Mouse (Mus musculus): ENCODE results near the gene Rab6b. TPM values are rescaled to one million over a fixed set of nuclear protein-coding genes. Genes with fewer than 3 reads are reported as not detected.

Rab6b gene
- total and polyA plus RNA-seq, 2 experiments: 0.02 to 0.37 TPM

DNA sequence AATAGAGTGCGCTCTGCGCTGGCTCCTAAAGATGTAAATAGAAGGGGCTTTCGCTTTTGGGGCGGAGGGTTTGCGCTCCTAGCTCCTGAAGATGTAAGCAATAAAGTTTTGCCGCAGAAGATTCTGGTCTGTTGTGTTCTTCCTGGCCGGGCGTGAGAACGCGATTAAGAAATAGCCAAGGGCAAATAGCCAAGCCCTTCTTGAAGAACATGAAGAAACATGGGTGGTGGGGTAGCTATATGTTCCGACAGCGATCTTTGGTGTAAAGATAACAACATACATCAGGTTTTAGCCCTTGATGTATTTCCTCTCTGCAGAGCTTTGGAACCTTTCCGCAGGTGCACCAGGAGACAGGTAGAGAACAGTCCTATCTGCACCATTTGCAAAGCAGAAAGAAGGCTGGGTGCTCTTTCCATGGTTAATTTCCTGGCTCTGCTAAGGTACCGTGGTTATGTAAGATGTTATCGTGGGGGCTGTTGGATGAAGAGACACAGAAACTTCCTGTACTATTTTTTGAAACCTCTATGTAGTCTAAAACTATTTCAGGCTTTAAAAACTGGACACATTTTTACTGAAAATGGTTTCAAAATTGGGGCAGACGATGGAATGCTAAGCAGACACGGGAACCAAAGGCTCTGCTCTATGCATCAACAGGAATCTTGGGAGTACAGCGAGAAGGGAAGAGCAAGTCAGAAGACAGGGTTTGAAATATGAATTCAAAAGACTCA is 2.5 kb upstream of the Rab6b start:
- peaks cover 4% of the 10 kb centered on the region for H3K27me3 ChIP-seq (ENCODE audit: control insufficient read depth, insufficient read depth, low read length)
- peak overlapping the region; percentile 61 for H3K27ac ChIP-seq (replicated peaks; ENCODE audit: insufficient read depth, low read depth, low read length)

DNA sequence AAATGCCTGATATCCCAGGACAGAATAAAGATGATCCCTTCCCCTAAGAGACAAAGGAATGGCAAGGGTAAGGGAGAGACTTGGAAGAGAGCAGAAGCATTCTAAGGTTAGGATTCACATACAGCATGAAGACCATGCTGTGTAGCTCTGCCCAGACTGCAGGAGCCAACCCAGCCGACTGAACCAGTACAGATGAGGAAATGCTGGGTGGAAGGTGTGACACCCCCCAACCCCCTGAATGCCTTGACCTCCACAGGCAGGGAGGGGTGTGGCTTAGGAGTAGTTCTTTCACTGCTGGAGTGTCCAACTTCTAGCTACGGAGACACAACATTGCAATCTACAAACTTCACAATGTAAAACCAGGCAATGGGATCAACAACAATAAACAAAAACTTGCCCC is 1.7 kb upstream of the Rab6b start:
- Histone ChIP-seq H3K4me3 (ENCODE audit: insufficient read depth, low read depth, low read length) (no peak overlapping the region), H3K27ac (replicated peaks; ENCODE audit: insufficient read depth, low read depth, low read length) (no peak overlapping the region), H3K79me2 (ENCODE audit: control insufficient read depth, insufficient read depth, low read length) (no peaks in the 10 kb centered on the region), H3K36me3 (ENCODE audit: control insufficient read depth, insufficient read depth, low read length) (no peaks in the 10 kb centered on the region), H3K9ac (ENCODE audit: low read depth, low read length) (no peak overlapping the region), H3K27me3 (ENCODE audit: control insufficient read depth, insufficient read depth, low read length) (peaks cover 4% of the 10 kb centered on the region), H3K4me1 (ENCODE audit: control insufficient read depth, insufficient read depth, low read length) (no peaks in the 10 kb centered on the region; the same call in 1 of the 2 replicates)
- TF ChIP-seq POLR2A (IDR thresholded peaks at IDR 0.05; ENCODE audit: extremely low read depth, insufficient read depth, low read length): no peak
- TF ChIP-seq CTCF (IDR thresholded peaks at IDR 0.05; ENCODE audit: low read depth, low read length): no peak
- DNase-seq (ENCODE audit: extremely low read depth, low read depth, low spot score): no peak
- 63% methylated on average over 2 of the region's 2 CpGs for WGBS

More for the DNA sequence above, 2.5 kb upstream of the Rab6b start:
- TF ChIP-seq POLR2A (IDR thresholded peaks at IDR 0.05; ENCODE audit: extremely low read depth, insufficient read depth, low read length) (no peak), CTCF (IDR thresholded peaks at IDR 0.05; ENCODE audit: low read depth, low read length) (no peak)
- Histone ChIP-seq H3K79me2 (ENCODE audit: control insufficient read depth, insufficient read depth, low read length) (no peaks in the 10 kb centered on the region), H3K4me3 (ENCODE audit: insufficient read depth, low read depth, low read length) (peak overlapping the region; percentile 60), H3K4me1 (ENCODE audit: control insufficient read depth, insufficient read depth, low read length) (no peaks in the 10 kb centered on the region; the same call in 1 of the 2 replicates), H3K9ac (ENCODE audit: low read depth, low read length) (peak overlapping the region; percentile 60), H3K36me3 (ENCODE audit: control insufficient read depth, insufficient read depth, low read length) (no peaks in the 10 kb centered on the region)
- DNase-seq (ENCODE audit: extremely low read depth, low read depth, low spot score): peak; percentile 27
- WGBS: 25% methylated on average over 18 of the region's 18 CpGs

DNA sequence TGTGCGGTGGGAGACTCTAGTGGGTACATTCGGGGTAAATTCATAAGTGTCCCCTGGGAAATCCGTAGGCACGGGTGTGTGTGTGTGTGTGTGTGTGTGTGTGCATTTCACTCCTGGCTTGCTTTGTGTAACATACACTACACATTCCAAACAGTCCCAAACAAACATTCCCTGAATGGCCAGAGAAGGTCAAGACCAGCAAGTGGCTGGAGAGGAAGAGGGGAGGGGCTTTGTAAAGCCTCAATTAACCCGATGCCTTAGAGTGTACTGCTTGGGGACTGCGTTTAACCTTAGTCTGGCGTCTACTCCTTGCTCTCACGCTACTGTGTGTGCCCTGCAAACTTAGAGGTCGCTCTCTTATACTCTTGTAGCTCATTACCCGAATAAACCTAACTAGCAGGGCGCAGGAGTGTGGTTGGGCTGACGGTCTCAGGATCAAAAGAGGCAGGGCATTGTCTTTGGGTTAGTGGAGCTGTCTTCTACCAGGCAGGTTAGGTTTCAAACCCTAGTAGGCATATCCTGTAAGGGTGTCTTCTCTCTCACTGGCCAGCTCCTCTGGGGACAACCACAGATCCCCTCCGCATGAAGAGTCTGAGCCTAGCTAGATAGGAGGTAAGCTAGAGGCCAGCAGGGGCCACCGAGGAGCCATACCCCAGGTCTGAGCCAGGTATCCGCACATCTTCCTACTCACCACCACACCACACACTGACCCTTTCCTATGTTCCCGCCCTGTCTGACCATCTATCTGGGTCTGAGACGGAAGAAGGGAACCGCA is 673 bp upstream of the Rab6b start:
- H3K36me3 ChIP-seq (ENCODE audit: control insufficient read depth, insufficient read depth, low read length): no peaks in the 10 kb centered on the region
- H3K79me2 ChIP-seq (ENCODE audit: control insufficient read depth, insufficient read depth, low read length): no peaks in the 10 kb centered on the region
- 22% methylated on average over 18 of the region's 18 CpGs for WGBS
- H3K4me3 ChIP-seq (ENCODE audit: insufficient read depth, low read depth, low read length): peak overlapping the region; percentile 54
- TF ChIP-seq POLR2A (IDR thresholded peaks at IDR 0.05; ENCODE audit: extremely low read depth, insufficient read depth, low read length) (no peak), CTCF (IDR thresholded peaks at IDR 0.05; ENCODE audit: low read depth, low read length) (no peak)
- H3K27me3 ChIP-seq (ENCODE audit: control insufficient read depth, insufficient read depth, low read length): peaks cover 4% of the 10 kb centered on the region
- DNase-seq (ENCODE audit: extremely low read depth, low read depth, low spot score): no peak
- H3K27ac ChIP-seq (replicated peaks; ENCODE audit: insufficient read depth, low read depth, low read length): no peak overlapping the region
- H3K9ac ChIP-seq (ENCODE audit: low read depth, low read length): peak overlapping the region; percentile 82
- no peaks in the 10 kb centered on the region; the same call in 1 of the 2 replicates for H3K4me1 ChIP-seq (ENCODE audit: control insufficient read depth, insufficient read depth, low read length)

DNA sequence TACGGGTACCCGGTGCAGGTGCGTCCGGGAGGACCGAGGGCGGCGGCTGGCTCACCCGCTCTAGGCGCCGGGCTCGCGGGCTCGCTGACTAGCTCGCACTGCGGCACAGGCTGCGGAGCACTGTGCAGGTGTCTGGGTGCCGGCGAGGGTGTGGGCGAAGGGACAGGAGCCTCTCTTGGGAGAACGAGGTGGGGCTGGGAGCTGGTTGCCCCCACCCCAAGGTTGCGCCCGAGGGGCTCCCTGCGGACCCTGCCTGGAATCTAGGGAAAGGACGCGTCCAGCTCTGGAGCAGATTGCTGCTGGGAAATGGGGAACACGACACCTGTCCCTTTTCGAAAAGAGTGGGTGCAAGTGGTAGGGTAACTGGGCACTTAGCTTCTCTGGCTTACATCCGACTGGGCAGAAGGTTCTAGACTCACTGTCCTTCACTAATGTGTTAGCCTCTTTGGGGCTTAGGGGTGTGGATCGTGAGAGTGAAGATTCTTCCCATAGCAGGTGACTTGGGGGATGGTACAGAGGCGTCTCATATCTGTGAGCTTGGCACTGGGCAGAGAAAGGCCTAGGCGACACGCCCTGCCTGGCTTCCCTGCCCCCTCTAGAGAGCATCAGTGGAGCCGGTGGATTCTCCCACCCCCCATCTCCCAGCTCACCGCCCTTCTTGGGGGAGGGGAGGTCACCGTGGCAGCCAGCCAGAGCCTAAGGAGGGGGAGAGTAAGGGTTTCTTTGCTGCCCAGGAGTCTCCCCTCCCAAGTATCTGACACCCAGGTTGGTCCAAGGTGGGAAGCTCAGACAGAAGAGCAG is 1.1 kb downstream of the Rab6b start:
- 6% methylated on average over 35 of the region's 35 CpGs for WGBS
- Histone ChIP-seq H3K79me2 (ENCODE audit: control insufficient read depth, insufficient read depth, low read length) (no peaks in the 10 kb centered on the region), H3K4me1 (ENCODE audit: control insufficient read depth, insufficient read depth, low read length) (no peaks in the 10 kb centered on the region; the same call in 1 of the 2 replicates), H3K27ac (replicated peaks; ENCODE audit: insufficient read depth, low read depth, low read length) (no peak overlapping the region), H3K27me3 (ENCODE audit: control insufficient read depth, insufficient read depth, low read length) (peaks cover 4% of the 10 kb centered on the region), H3K36me3 (ENCODE audit: control insufficient read depth, insufficient read depth, low read length) (no peaks in the 10 kb centered on the region), H3K4me3 (ENCODE audit: insufficient read depth, low read depth, low read length) (peak overlapping the region; percentile 54; the same call in 1 of the 2 replicates), H3K9ac (ENCODE audit: low read depth, low read length) (0 out of 2 replicates have a peak overlapping the region, but pooled peaks have one; percentile 14)
- no peak for DNase-seq (ENCODE audit: extremely low read depth, low read depth, low spot score)
- TF ChIP-seq CTCF (IDR thresholded peaks at IDR 0.05; ENCODE audit: low read depth, low read length): no peak
- TF ChIP-seq POLR2A (IDR thresholded peaks at IDR 0.05; ENCODE audit: extremely low read depth, insufficient read depth, low read length): no peak

DNA sequence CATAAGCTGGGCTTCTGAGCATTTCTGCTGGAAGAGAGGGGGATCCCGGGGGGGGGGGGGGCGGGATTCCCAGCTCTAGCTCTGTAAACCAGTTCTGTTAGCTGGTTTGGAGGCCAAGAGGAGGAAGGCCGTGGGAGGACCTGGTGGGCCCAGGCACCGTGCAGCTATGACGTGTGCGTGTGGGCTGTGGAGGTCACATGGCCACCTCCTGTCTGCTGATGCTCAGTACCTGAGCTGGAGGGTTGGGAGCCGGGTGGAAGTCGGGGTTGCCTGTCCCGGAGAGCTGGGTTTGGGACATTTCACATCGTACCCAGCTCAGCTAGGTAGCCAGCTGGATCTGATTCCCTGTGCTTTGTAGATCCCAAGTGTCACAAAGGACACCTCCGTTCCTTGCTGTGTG is 1.8 kb downstream of the Rab6b start:
- WGBS: 66% methylated on average over 11 of the region's 11 CpGs
- DNase-seq (ENCODE audit: extremely low read depth, low read depth, low spot score): no peak
- no peak overlapping the region for H3K4me3 ChIP-seq (ENCODE audit: insufficient read depth, low read depth, low read length)
- no peaks in the 10 kb centered on the region; the same call in 1 of the 2 replicates for H3K4me1 ChIP-seq (ENCODE audit: control insufficient read depth, insufficient read depth, low read length)
- H3K27ac ChIP-seq (replicated peaks; ENCODE audit: insufficient read depth, low read depth, low read length): no peak overlapping the region
- H3K36me3 ChIP-seq (ENCODE audit: control insufficient read depth, insufficient read depth, low read length): no peaks in the 10 kb centered on the region
- H3K27me3 ChIP-seq (ENCODE audit: control insufficient read depth, insufficient read depth, low read length): peaks cover 4% of the 10 kb centered on the region
- H3K79me2 ChIP-seq (ENCODE audit: control insufficient read depth, insufficient read depth, low read length): no peaks in the 10 kb centered on the region
- no peak overlapping the region for H3K9ac ChIP-seq (ENCODE audit: low read depth, low read length)
- TF ChIP-seq CTCF (IDR thresholded peaks at IDR 0.05; ENCODE audit: low read depth, low read length) (no peak), POLR2A (IDR thresholded peaks at IDR 0.05; ENCODE audit: extremely low read depth, insufficient read depth, low read length) (no peak)
